Mouse (Mus musculus): ENCODE results near the gene Fxyd7. TPM values are rescaled to one million over a fixed set of nuclear protein-coding genes. Genes with fewer than 3 reads are reported as not detected.

Fxyd7 gene
- polyA plus RNA-seq, 1 experiment from 2014 or later = 0.47 TPM

GRCm38 (mm10) chr7:30996491-30996890, 54.8 kb downstream of the Fxyd7 start:
- no peak overlapping the region for H3K9ac ChIP-seq
- DNase-seq = no peak
- H3K27me3 ChIP-seq = no peaks in the 10 kb centered on the region
- H3K27ac ChIP-seq = no peak overlapping the region
- H3K4me1 ChIP-seq (replicated peaks) = peaks cover 10% of the 10 kb centered on the region
- ATAC-seq (ENCODE audit: low read depth) = no peak
- H3K4me3 ChIP-seq (replicated peaks) = no peak overlapping the region
- H3K9me3 ChIP-seq (replicated peaks) = no peaks in the 10 kb centered on the region
- no peak overlapping the region for H3K4me2 ChIP-seq
- no peaks in the 10 kb centered on the region for H3K36me3 ChIP-seq
- WGBS (ENCODE audit: insufficient replicate concordance) = 89% methylated on average over 2 of the region's 2 CpGs

- H3K27ac ChIP-seq = no peak overlapping the region
- DNase-seq (no peak), ATAC-seq (ENCODE audit: low read depth) (no peak)
- H3K27me3 ChIP-seq = no peaks in the 10 kb centered on the region
- H3K4me3 ChIP-seq (replicated peaks) = no peak overlapping the region
- no peaks in the 10 kb centered on the region for H3K36me3 ChIP-seq
- no peak overlapping the region for H3K9ac ChIP-seq
- no peaks in the 10 kb centered on the region for H3K9me3 ChIP-seq (replicated peaks)
- H3K4me1 ChIP-seq (replicated peaks) = no peaks in the 10 kb centered on the region
- 73% methylated on average over 5 of the region's 5 CpGs for WGBS (ENCODE audit: insufficient replicate concordance)
- H3K4me2 ChIP-seq = no peak overlapping the region
Observed at GRCm38 (mm10) chr7:30993986-30994385, 57.3 kb downstream of the Fxyd7 start.

Small RNAs within 50 kb of the gene (microRNA-seq; reads per million reads assigned to microRNA genes)
- not detected for gene Mir7050

Other genes with a start within 250 kb of the Fxyd7 start
- gene Ffar2, start 227.7 kb downstream of the Fxyd7 start, polyA plus RNA-seq (2015; fragmentation: Nextera tagmentation; extraction: Ambion mirVana) = 0.35 and 0.46 TPM in 2 replicates
- not detected in 2 replicates for gene Ffar3, start 195.3 kb downstream of the Fxyd7 start, polyA plus RNA-seq (2015; fragmentation: Nextera tagmentation; extraction: Ambion mirVana)
- gene Ffar1, start 189.9 kb downstream of the Fxyd7 start, polyA plus RNA-seq (2015; fragmentation: Nextera tagmentation; extraction: Ambion mirVana) = not detected in 2 replicates
- gene Cd22, start 171.1 kb downstream of the Fxyd7 start, polyA plus RNA-seq (2015; fragmentation: Nextera tagmentation; extraction: Ambion mirVana) = 0.07 and 0.16 TPM in 2 replicates
- gene Mag, start 136.6 kb downstream of the Fxyd7 start, polyA plus RNA-seq (2015; fragmentation: Nextera tagmentation; extraction: Ambion mirVana) = 0.16 and 0.20 TPM in 2 replicates
- gene Hamp2, start 126.8 kb downstream of the Fxyd7 start, polyA plus RNA-seq (2015; fragmentation: Nextera tagmentation; extraction: Ambion mirVana) = not detected in 2 replicates
- gene Hamp, start 107.4 kb downstream of the Fxyd7 start, polyA plus RNA-seq (2015; fragmentation: Nextera tagmentation; extraction: Ambion mirVana) = 2.0 and 3.7 TPM in 2 replicates
- gene Usf2, start 94.7 kb downstream of the Fxyd7 start, polyA plus RNA-seq (2015; fragmentation: Nextera tagmentation; extraction: Ambion mirVana) = 9.7 and 10.4 TPM in 2 replicates
- 20.9 and 22.3 TPM in 2 replicates for gene Lsr, start 78.0 kb downstream of the Fxyd7 start, polyA plus RNA-seq (2015; fragmentation: Nextera tagmentation; extraction: Ambion mirVana)
- 2.1 TPM in 2 replicates for gene Fam187b, start 77.7 kb downstream of the Fxyd7 start, polyA plus RNA-seq (2015; fragmentation: Nextera tagmentation; extraction: Ambion mirVana)
- 17.3 and 19.2 TPM in 2 replicates for gene Fxyd5, start 9.0 kb downstream of the Fxyd7 start, polyA plus RNA-seq (2015; fragmentation: Nextera tagmentation; extraction: Ambion mirVana)
- 41.1 and 44.2 TPM in 2 replicates for gene Fxyd1, start 5.7 kb upstream of the Fxyd7 start, polyA plus RNA-seq (2015; fragmentation: Nextera tagmentation; extraction: Ambion mirVana)
- 0.07 and 0.13 TPM in 2 replicates for gene Lgi4, start 7.9 kb upstream of the Fxyd7 start, polyA plus RNA-seq (2015; fragmentation: Nextera tagmentation; extraction: Ambion mirVana)
- 0.52 and 1.1 TPM in 2 replicates for gene Fxyd3, start 25.2 kb upstream of the Fxyd7 start, polyA plus RNA-seq (2015; fragmentation: Nextera tagmentation; extraction: Ambion mirVana)
- 45.7 and 45.8 TPM in 2 replicates for gene Hpn, start 63.8 kb upstream of the Fxyd7 start, polyA plus RNA-seq (2015; fragmentation: Nextera tagmentation; extraction: Ambion mirVana)
- gene Scn1b, start 75.5 kb upstream of the Fxyd7 start, polyA plus RNA-seq (2015; fragmentation: Nextera tagmentation; extraction: Ambion mirVana) = 0.42 and 0.60 TPM in 2 replicates
- 9.3 and 10.7 TPM in 2 replicates for gene Gramd1a, start 104.4 kb upstream of the Fxyd7 start, polyA plus RNA-seq (2015; fragmentation: Nextera tagmentation; extraction: Ambion mirVana)
- gene Scgb2b2, start 239.0 kb upstream of the Fxyd7 start, polyA plus RNA-seq (2015; fragmentation: Nextera tagmentation; extraction: Ambion mirVana) = not detected in 2 replicates
- not detected in 2 replicates for gene Scgb1b2, start 240.4 kb upstream of the Fxyd7 start, polyA plus RNA-seq (2015; fragmentation: Nextera tagmentation; extraction: Ambion mirVana)

All from liver, embryonic 13.5 days (tissue).